Mouse (Mus musculus) liver, embryonic 14.5 days (tissue): ENCODE data around the gene Ugt2a3. TPM values are rescaled to one million over a fixed set of nuclear protein-coding genes. Genes with fewer than 3 reads are reported as not detected.
A peak's percentile ranks its signal among the peaks of the same experiment; 100 is the strongest.
"Not testable (repeated sequence)": the region's sequence is repeated elsewhere in the genome, so short reads cannot be mapped to it uniquely, and the experiment has no call there.

Experiments
- ATAC-seq: fragments of 200-750 bp; cut with Nextera tagmentation; 2 replicates; pipeline ENCODE4 v1.8.0; 2017; ENCODE audit warnings: moderate number of reproducible peaks, mild to moderate bottlenecking, moderate library complexity; ENCODE audit not compliant: insufficient read depth
- DNase-seq, 3 experiments: peaks; one replicate each; pipeline ENCODE4 v3.0.0-alpha.2; 2012 to 2013; ENCODE audit warnings: low read depth in 3 of 3, low spot score in 3 of 3
- H3K27ac ChIP-seq: fragments of 300-500 bp; sonication (generic); 2 replicates; pipeline ENCODE4 v1.5.1; 2014; ENCODE audit warnings: moderate library complexity, mild to moderate bottlenecking, control low read depth, inconsistent platforms
- H3K27me3 ChIP-seq: fragments of 300-500 bp; sonication (generic); 2 replicates; pipeline ENCODE4 v1.6.1; 2014; ENCODE audit warnings: mild to moderate bottlenecking, low read length, moderate library complexity; ENCODE audit not compliant: control insufficient read depth, insufficient read depth
- H3K36me3 ChIP-seq: fragments of 300-500 bp; sonication (generic); replicated peaks from 2 replicates; pipeline ENCODE4 v1.6.1; 2014; ENCODE audit warnings: low read depth; ENCODE audit not compliant: control insufficient read depth, insufficient read depth
- H3K4me1 ChIP-seq, 2 experiments: fragments of 200-500 bp in 1 of 2; fragments of 300-500 bp in 1 of 2; sonication (generic) in 1 of 2; replicated peaks; 2 replicates each; pipeline ENCODE4 v1.6.1; 2012 to 2014; ENCODE audit warnings: antibody characterized with exemption in 1 of 2, inconsistent platforms in 1 of 2, low read length in 1 of 2; ENCODE audit not compliant: control insufficient read depth in 2 of 2, insufficient read depth in 2 of 2
- H3K4me2 ChIP-seq: fragments of 300-500 bp; sonication (generic); 2 replicates; pipeline ENCODE4 v1.6.1; 2014; ENCODE audit warnings: low read depth, mild to moderate bottlenecking, control low read depth, moderate library complexity
- H3K4me3 ChIP-seq, 2 experiments: fragments of 200-500 bp in 1 of 2; fragments of 300-500 bp in 1 of 2; sonication (generic) in 1 of 2; 2 replicates each; pipeline ENCODE4 v1.5.1; 2012 to 2014; ENCODE audit warnings: low read depth in 2 of 2, low read length in 2 of 2, mild to moderate bottlenecking in 2 of 2, control low read depth in 1 of 2, inconsistent platforms in 1 of 2, moderate library complexity in 1 of 2; ENCODE audit not compliant: insufficient read depth in 1 of 2
- H3K9ac ChIP-seq: fragments of 300-500 bp; sonication (generic); replicated peaks from 2 replicates; pipeline ENCODE4 v1.6.1; 2014; ENCODE audit warnings: mild to moderate bottlenecking, control low read depth, moderate library complexity
- H3K9me3 ChIP-seq: fragments of 300-500 bp; sonication (generic); 2 replicates; pipeline ENCODE4 v1.6.1; 2016; ENCODE audit warnings: low read length, mixed read lengths; ENCODE audit not compliant: control insufficient read depth
- CTCF ChIP-seq: IDR thresholded peaks from 2 replicates; pipeline ENCODE4 v1.5.1; 2016; ENCODE audit warnings: antibody characterized with exemption, low read depth, control low read depth
- EP300 ChIP-seq: IDR thresholded peaks from 2 replicates; pipeline ENCODE4 v1.6.1; 2016; ENCODE audit warnings: antibody characterized with exemption, low read depth
- WGBS: fragments of 180-500 bp; shearing (Covaris S2); extraction: QIAGEN DNeasy Blood & Tissue Kit; methylation state at CpG from one replicate; pipeline ENCODE4 v1.1.7; 2014; ENCODE audit not compliant: insufficient replicate concordance; 5-methylcytosine and 5-hydroxymethylcytosine counted together
- polyA plus RNA-seq, 2 experiments: library from polyadenylated mRNA; depleted of rRNA in 1 of 2; stranded (reverse) in 1 of 2; unstranded in 1 of 2; fragments of >200 nt; fragmentation: Nextera tagmentation in 1 of 2; extraction: Ambion mirVana in 1 of 2; gene quantifications; 2 replicates each; pipeline versions ENCODE4 v1.2.1 to v1.2.3; 2012 to 2014

The Ugt2a3 gene
- polyA plus RNA-seq, 2 experiments, result not detected

DNA sequence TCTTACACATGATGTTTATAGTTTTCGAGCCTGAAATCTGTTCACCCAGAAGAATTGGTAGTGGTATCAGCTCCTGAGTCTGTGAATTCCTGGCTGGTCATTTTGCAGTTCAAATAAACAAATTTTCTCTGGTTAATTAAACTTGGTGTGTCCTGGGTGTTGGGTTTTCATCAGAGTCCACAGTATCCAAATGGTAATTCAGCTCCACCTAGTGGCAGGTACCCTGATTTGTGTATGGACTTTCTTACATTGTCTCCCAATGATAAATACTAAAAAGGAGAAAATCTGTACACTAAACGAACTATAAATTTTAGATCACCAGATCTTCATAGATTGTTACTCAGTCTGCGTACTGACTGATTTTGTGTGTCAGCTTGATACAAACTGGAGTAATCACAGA, 3.4 kb downstream of the Ugt2a3 start:
- no peak overlapping the region for H3K4me3 ChIP-seq
- no peak; the same call in 1 of the 2 replicates for TF ChIP-seq CTCF
- 38% methylated on average over 3 of the region's 3 CpGs for whole genome bisulfite sequencing
- no peaks in the 10 kb centered on the region for H3K27me3 ChIP-seq
- H3K4me1 ChIP-seq, result no peaks in the 10 kb centered on the region
- H3K36me3 ChIP-seq, result no peaks in the 10 kb centered on the region
- ATAC-seq, result no peak
- no peaks in the 10 kb centered on the region for H3K9me3 ChIP-seq
- H3K4me2 ChIP-seq, result no peak overlapping the region
- H3K9ac ChIP-seq, result no peak overlapping the region
- peak in 1 of 3 experiments; percentile 0 for DNase-seq
- H3K27ac ChIP-seq, result no peak overlapping the region

DNA sequence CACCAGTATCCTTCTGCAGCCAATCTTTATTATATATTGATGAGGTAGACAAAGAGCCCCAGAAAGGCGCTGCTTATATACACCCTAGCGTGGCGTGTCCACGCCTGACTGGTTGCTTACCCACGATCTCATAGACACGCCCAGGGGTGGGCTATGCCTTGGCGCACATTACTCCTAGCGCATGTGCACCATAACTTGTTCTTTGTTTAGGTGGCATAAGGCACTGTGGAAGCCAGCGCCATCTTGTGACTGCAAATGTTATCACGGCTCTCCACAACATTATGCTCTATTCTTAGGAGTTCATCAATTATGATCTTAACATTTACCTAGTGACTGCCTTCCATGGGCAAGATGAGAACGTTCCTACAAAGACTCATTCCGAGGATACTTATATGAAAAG, 25.6 kb downstream of the Ugt2a3 start:
- Histone ChIP-seq H3K4me3 (no peak overlapping the region), H3K36me3 (no peaks in the 10 kb centered on the region), H3K4me1 (no peaks in the 10 kb centered on the region), H3K9ac (no peak overlapping the region), H3K27me3 (no peaks in the 10 kb centered on the region), H3K9me3 (no peaks in the 10 kb centered on the region), H3K27ac (no peak overlapping the region), H3K4me2 (no peak overlapping the region)
- ATAC-seq (no peak), DNase-seq (no peak)
- TF ChIP-seq EP300 (no peak), CTCF (no peak)
- 75% methylated on average over 12 of the region's 12 CpGs for WGBS

DNA sequence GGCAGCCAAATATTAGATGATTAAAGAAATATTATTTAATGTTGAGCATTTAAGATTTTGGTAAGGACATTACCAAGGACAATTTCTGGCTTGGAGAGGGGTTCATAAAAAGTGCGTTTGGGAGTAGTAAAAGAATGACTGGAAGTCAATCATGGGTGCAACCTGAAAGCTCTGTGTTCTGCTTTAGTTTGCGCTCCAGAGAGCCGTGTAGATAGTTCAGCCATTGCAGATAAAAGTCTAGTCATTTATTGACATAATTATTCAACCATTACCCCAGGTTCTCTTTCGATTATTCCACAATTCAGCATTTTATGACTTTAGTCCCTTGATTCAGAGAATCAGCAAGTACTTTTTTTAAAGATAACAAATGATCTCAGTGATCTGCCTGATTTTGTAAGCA, 50.8 kb downstream of the Ugt2a3 start:
- DNase-seq, H3K27ac ChIP-seq, H3K9ac ChIP-seq, H3K4me2 ChIP-seq, H3K4me1 ChIP-seq, ATAC-seq, H3K4me3 ChIP-seq, H3K36me3 ChIP-seq, H3K27me3 ChIP-seq, H3K9me3 ChIP-seq: not testable (repeated sequence)
- WGBS, result 53% methylated on average over 4 of the region's 4 CpGs

DNA sequence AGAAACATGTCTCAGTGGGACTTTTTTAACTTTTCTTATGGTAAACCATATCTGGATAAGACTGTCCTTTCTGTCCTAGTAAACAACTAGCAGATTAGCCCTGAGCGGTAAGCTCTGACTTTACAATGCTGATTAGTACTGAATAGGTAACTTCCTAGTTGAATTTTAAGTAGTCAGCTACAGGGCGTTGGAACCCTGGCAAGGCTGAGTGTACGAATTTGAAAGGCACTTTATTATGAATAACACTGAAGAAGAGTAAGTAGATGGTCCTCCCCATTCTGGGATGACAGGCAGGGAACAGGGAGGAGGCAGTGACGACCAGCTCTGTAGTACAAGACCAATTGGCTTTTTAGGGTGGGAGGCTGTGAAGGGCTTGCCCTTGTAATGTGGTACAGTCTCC, 61.0 kb downstream of the Ugt2a3 start:
- 59% methylated on average over 4 of the region's 4 CpGs for WGBS
- not testable (repeated sequence) for DNase-seq, H3K4me3 ChIP-seq

GRCm38 (mm10) chr5:87275581-87275980, 61.4 kb downstream of the Ugt2a3 start:
- no peak for ATAC-seq
- no peak for DNase-seq
- Histone ChIP-seq H3K9ac (no peak overlapping the region), H3K4me1 (no peaks in the 10 kb centered on the region), H3K36me3 (no peaks in the 10 kb centered on the region), H3K4me3 (no peak overlapping the region), H3K27ac (no peak overlapping the region), H3K4me2 (no peak overlapping the region), H3K9me3 (no peaks in the 10 kb centered on the region), H3K27me3 (no peaks in the 10 kb centered on the region)
- TF ChIP-seq CTCF, result no peak
- no peak for TF ChIP-seq EP300
- 59% methylated on average over 6 of the region's 6 CpGs for WGBS

More for the DNA sequence above, 61.0 kb downstream of the Ugt2a3 start:
- not testable (repeated sequence) for H3K4me1 ChIP-seq, H3K27ac ChIP-seq, H3K9ac ChIP-seq, H3K9me3 ChIP-seq, H3K27me3 ChIP-seq, H3K36me3 ChIP-seq, H3K4me2 ChIP-seq, ATAC-seq

Other genes with a start within 250 kb of the Ugt2a3 start
- gene Ugt2b36, start 244.6 kb downstream of the Ugt2a3 start, polyA plus RNA-seq (2012; rRNA removed), result 5.7 and 6.5 TPM in 2 replicates
- gene Ugt2b36, start 244.6 kb downstream of the Ugt2a3 start, polyA plus RNA-seq (2014; fragmentation: Nextera tagmentation; extraction: Ambion mirVana), result 17.0 and 18.2 TPM in 2 replicates
- 3.7 and 4.0 TPM in 2 replicates for gene Ugt2b5, start 196.9 kb downstream of the Ugt2a3 start, polyA plus RNA-seq (2012; rRNA removed)
- 16.9 and 18.6 TPM in 2 replicates for gene Ugt2b5, start 196.9 kb downstream of the Ugt2a3 start, polyA plus RNA-seq (2014; fragmentation: Nextera tagmentation; extraction: Ambion mirVana)
- not detected in 2 replicates for gene Ugt2b37, start 82.4 kb downstream of the Ugt2a3 start, polyA plus RNA-seq (2012; rRNA removed)
- gene Ugt2b37, start 82.4 kb downstream of the Ugt2a3 start, polyA plus RNA-seq (2014; fragmentation: Nextera tagmentation; extraction: Ambion mirVana), result not detected in 2 replicates
- gene Ugt2b38, start 87.0 kb upstream of the Ugt2a3 start, polyA plus RNA-seq (2012; rRNA removed), result not detected in 2 replicates
- gene Ugt2b38, start 87.0 kb upstream of the Ugt2a3 start, polyA plus RNA-seq (2014; fragmentation: Nextera tagmentation; extraction: Ambion mirVana), result not detected in 2 replicates
- gene Ugt2a2, start 145.1 kb upstream of the Ugt2a3 start, polyA plus RNA-seq (2012; rRNA removed), result not detected in 2 replicates
- gene Ugt2a2, start 145.1 kb upstream of the Ugt2a3 start, polyA plus RNA-seq (2014; fragmentation: Nextera tagmentation; extraction: Ambion mirVana), result not detected in 2 replicates
- gene Gm43638, start 149.6 kb upstream of the Ugt2a3 start, polyA plus RNA-seq (2012; rRNA removed), result not detected in 2 replicates
- not detected in 2 replicates for gene Gm43638, start 149.6 kb upstream of the Ugt2a3 start, polyA plus RNA-seq (2014; fragmentation: Nextera tagmentation; extraction: Ambion mirVana)
- gene Ugt2a1, start 153.7 kb upstream of the Ugt2a3 start, polyA plus RNA-seq (2012; rRNA removed), result not detected in 2 replicates
- gene Ugt2a1, start 153.7 kb upstream of the Ugt2a3 start, polyA plus RNA-seq (2014; fragmentation: Nextera tagmentation; extraction: Ambion mirVana), result not detected in 2 replicates
- 0.29 and 0.45 TPM in 2 replicates for gene Sult1b1, start 201.0 kb upstream of the Ugt2a3 start, polyA plus RNA-seq (2012; rRNA removed)
- 0.96 and 1.1 TPM in 2 replicates for gene Sult1b1, start 201.0 kb upstream of the Ugt2a3 start, polyA plus RNA-seq (2014; fragmentation: Nextera tagmentation; extraction: Ambion mirVana)
- gene Sult1d1, start 231.8 kb upstream of the Ugt2a3 start, polyA plus RNA-seq (2012; rRNA removed), result 0.87 and 1.2 TPM in 2 replicates
- 2.1 and 2.9 TPM in 2 replicates for gene Sult1d1, start 231.8 kb upstream of the Ugt2a3 start, polyA plus RNA-seq (2014; fragmentation: Nextera tagmentation; extraction: Ambion mirVana)